Mouse (Mus musculus) bone marrow, adult 2 months (tissue): ENCODE results near the gene Slc12a5.

Experiments
- CTCF ChIP-seq: fragments of 200-500 bp; IDR thresholded peaks from 2 replicates; pipeline ENCODE4 v1.5.1; 2011; ENCODE audit warnings: low read length, control low read depth; ENCODE audit not compliant: control insufficient read depth, insufficient read depth
- POLR2A ChIP-seq: fragments of 200-500 bp; IDR thresholded peaks from 2 replicates; pipeline ENCODE4 v1.6.1; 2011; ENCODE audit warnings: low read depth, mild to moderate bottlenecking, control low read depth, low read length, borderline replicate concordance; ENCODE audit not compliant: control insufficient read depth

DNA sequence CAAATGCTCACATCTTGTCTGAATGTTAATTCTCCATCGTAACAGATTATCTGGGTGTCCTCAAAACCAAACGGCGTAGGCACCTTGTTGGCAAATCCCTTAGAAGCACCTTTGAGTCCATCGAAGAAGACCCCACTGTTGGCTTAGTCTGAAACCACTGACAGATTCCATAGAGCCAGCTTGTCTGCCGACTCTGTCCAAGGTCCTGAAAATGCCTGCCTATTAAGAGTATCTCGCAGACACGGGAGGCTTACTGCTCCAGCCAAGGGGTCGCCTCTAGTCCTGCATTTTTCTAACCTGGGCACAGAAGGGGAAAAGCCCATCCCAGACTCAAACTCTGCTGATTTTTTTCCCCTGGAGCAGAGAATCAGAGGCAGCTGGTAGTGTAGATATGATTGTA is 5.8 kb downstream of the Slc12a5 start:
- TF ChIP-seq CTCF (no peak), POLR2A (no peak)
